Mouse (Mus musculus): ENCODE data around the gene Tet1. TPM values are rescaled to one million over a fixed set of nuclear protein-coding genes. Genes with fewer than 3 reads are reported as not detected.

Gene Tet1
- total RNA-seq, 2 experiments from 2014 or later: 0.76 to 6.7 TPM

- ATAC-seq (replicated peaks; ENCODE audit: low FRiP score, poor library complexity, severe bottlenecking): no peak
Observed at GRCm38 (mm10) chr10:62893356-62893884, 15.4 kb downstream of the Tet1 start.

- no peak for ATAC-seq (replicated peaks; ENCODE audit: low FRiP score, poor library complexity, severe bottlenecking)
Observed at GRCm38 (mm10) chr10:62892549-62893232, 16.1 kb downstream of the Tet1 start.

DNA sequence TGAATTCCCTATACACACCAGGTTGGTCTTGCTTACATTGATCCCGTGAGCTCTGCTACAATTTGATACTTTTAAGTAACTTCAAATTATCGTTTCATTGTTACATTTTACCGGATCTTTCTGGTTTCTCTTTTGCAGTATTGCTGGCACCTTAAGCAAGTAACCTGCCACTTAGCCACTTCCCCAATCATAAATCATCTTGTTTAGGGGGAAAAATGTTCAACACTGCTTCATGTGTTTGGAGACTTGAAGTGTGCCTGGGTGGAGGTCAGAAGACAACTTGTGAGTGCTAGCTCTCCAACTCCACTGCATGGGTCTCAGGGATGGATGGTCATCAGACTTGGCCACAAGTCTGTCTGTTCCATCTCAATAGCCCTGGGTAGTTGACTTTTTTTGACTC lies 17.8 kb downstream of the Tet1 start:
- no peak for ATAC-seq (replicated peaks; ENCODE audit: low FRiP score, poor library complexity, severe bottlenecking)

- ATAC-seq (replicated peaks; ENCODE audit: low FRiP score, poor library complexity, severe bottlenecking): peak; percentile 14; the same call in 1 of the 2 replicates
Observed at GRCm38 (mm10) chr10:62886799-62887591, 21.8 kb downstream of the Tet1 start.

DNA sequence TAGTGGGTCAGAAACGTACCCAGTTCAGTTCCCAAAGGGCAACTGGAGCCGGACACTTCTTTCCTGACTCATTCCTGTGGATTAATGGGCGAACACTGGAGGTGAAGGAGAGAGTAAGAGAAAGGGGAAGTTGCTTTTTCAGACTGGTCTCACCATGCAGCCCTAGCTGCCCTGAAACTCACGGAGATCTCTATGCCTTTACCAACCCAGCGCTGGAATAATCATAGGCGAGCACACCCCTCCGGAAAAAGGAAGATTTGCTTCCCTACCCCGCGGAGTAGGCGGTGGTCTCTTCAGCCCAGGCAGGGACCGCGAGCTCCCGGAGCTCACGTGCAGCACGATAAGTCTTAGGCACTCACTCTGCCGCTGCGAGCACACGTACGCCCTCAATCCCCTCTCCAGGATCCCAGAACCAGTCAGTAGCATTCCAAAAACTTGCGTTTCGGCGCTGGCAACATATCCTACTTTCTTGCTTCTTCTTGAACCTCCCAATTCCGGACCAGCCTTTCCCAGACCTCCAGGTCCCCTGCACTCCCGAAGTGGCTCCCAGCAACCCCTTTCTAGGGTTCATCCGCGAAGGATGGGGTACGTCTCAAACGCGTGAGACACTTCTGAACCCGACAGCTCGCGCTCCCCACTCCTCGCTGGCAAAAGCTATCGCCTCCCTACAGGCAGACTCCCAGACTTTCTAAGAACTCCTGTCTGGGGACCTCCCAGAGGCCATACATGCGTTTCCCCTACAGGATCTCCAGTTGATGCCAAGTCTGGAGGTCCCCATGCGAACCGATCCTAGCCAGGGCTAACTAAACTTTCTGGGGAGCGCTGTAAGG lies 22.6 kb downstream of the Tet1 start:
- ATAC-seq (replicated peaks; ENCODE audit: low FRiP score, poor library complexity, severe bottlenecking): 0 out of 2 replicates have a peak, but pooled peaks have one; percentile 19

- no peak for ATAC-seq (replicated peaks; ENCODE audit: low FRiP score, poor library complexity, severe bottlenecking)
Observed at GRCm38 (mm10) chr10:62885460-62885859, 23.3 kb downstream of the Tet1 start.

- ATAC-seq (replicated peaks; ENCODE audit: low FRiP score, poor library complexity, severe bottlenecking): no peak
Observed at GRCm38 (mm10) chr10:62884517-62884916, 24.3 kb downstream of the Tet1 start.

GRCm38 (mm10) chr10:62883933-62884372 lies 24.8 kb downstream of the Tet1 start:
- ATAC-seq (replicated peaks; ENCODE audit: low FRiP score, poor library complexity, severe bottlenecking): no peak

DNA sequence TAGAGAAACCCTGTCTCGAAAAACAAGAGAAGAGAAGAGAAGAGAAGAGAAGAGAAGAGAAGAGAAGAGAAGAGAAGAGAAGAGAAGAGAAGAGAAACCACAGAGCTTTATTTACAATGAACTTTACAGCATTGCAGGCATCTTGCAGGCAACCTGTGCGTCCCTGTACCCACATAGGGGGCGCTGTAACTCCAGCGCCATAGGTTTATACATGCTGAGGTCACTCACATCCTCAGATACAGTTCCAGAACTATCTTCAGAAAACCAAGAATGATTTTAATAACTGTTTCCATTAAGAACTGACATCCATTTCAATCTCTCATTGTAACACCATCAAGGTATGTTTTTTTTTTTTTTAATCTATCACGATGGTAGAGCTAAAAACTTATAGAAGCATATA lies 27.6 kb downstream of the Tet1 start:
- ATAC-seq (replicated peaks; ENCODE audit: low FRiP score, poor library complexity, severe bottlenecking): no peak

DNA sequence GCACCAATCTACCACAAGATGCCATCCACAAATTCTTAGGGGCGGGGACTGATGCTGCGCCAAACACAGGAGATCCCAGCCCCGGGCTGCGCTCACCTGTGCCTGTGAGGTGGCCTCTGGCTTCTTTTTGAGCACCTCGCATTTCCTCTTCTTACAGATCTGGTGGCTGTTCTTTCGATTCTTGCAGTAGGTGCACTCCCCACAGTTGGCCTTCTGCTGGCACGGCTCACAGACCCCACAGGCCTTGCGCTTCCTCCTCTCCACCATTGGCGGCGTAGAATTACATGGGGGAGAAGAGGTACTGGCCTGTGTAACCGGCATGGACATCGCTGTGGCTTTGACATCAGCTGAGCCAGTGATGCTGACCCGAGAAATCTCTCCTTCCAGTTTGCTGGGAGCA lies 30.7 kb downstream of the Tet1 start:
- no peak for ATAC-seq (replicated peaks; ENCODE audit: low FRiP score, poor library complexity, severe bottlenecking)

- no peak for ATAC-seq (replicated peaks; ENCODE audit: low FRiP score, poor library complexity, severe bottlenecking)
Observed at GRCm38 (mm10) chr10:62875565-62875964, 33.2 kb downstream of the Tet1 start.

DNA sequence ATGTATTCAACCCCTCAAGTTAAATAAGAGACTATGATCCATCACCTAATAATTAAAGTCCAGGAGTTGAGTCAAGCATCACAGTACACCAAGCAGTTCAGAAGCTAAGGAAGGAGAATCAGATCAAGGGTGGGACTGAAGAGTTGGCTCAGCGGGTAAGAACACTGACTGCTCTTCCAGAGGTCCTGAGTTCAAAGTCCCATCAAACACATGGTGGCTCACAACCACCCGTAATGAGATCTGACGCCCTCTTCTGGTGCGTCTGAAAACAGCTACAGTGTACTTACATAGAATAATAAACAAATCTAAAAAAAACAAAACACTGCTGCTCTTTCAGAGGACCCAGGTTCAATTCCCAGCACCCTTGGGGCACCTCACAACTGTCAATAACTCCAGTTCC lies 34.0 kb downstream of the Tet1 start:
- ATAC-seq (replicated peaks; ENCODE audit: low FRiP score, poor library complexity, severe bottlenecking): no peak

- no peak for ATAC-seq (replicated peaks; ENCODE audit: low FRiP score, poor library complexity, severe bottlenecking)
Observed at GRCm38 (mm10) chr10:62866035-62866791, 42.6 kb downstream of the Tet1 start.

- 0 out of 2 replicates have a peak, but pooled peaks have one; percentile 30 for ATAC-seq (replicated peaks; ENCODE audit: low FRiP score, poor library complexity, severe bottlenecking)
Observed at GRCm38 (mm10) chr10:62865167-62866034, 43.4 kb downstream of the Tet1 start.

- no peak for ATAC-seq (replicated peaks; ENCODE audit: low FRiP score, poor library complexity, severe bottlenecking)
Observed at GRCm38 (mm10) chr10:62863563-62863962, 45.2 kb downstream of the Tet1 start.

DNA sequence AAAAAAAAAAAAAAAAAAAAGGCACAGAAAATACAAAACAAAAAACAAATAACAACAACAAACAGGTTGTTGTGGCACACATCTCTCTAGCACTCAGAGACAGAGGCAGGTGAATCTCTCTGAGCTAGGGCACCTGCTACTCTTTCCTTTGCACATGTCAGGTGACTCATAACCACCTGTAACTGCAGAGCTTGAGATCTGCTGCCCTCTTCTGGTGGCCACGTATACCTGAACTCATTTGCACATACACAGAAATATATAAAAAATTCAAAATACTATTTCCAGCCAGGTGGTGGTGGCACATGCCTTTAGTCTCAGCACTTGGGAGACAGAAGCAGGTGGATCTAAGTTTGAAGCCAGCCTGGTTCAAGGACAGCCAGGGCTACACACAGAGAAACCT lies 46.4 kb downstream of the Tet1 start:
- no peak for ATAC-seq (replicated peaks; ENCODE audit: low FRiP score, poor library complexity, severe bottlenecking)

- ATAC-seq (replicated peaks; ENCODE audit: low FRiP score, poor library complexity, severe bottlenecking): no peak
Observed at GRCm38 (mm10) chr10:62858967-62859366, 49.8 kb downstream of the Tet1 start.

GRCm38 (mm10) chr10:62856690-62857290 lies 52.0 kb downstream of the Tet1 start:
- no peak for ATAC-seq (replicated peaks; ENCODE audit: low FRiP score, poor library complexity, severe bottlenecking)
